ENCODE assay signal across 9 mouse cellular contexts in genomic region chr2:36103555-36104367, GRCm38 (mm10). TPM values are rescaled to one million over a fixed set of nuclear protein-coding genes. Genes with fewer than 3 reads are reported as not detected.
DNase-seq lines count a peak whose midpoint lies in the region; ATAC-seq and TF ChIP-seq lines count a peak whose summit lies in the region.
"Had no signal": no experiment of that assay in that cellular context is flagged by ENCODE, and none has a peak within 500 bp of the region (broad histone marks: within the 10 kb centered on the region; RNA-seq: fewer than 3 reads in every experiment).

No protein-coding gene starts in this region.

- no peak for ATAC-seq in liver, postnatal 0 days

- H3K4me3 ChIP-seq in layer of hippocampus, adult 2 months, result peak overlapping the region; percentile 19
- H3K4me3 ChIP-seq in liver, postnatal 0 days (ENCODE audit: low read depth, low read length), result peak overlapping the region; percentile 41

- TF ChIP-seq CTCF in layer of hippocampus, adult 2 months (conservative IDR thresholded peaks at IDR 0.05), result no peak
- no peak for TF ChIP-seq CTCF in liver, postnatal 0 days (IDR thresholded peaks at IDR 0.05; ENCODE audit: low read depth)

- no peaks in the 10 kb centered on the region for H3K9me3 ChIP-seq in liver, postnatal 0 days (ENCODE audit: low read length)

- H3K9ac ChIP-seq in liver, postnatal 0 days (replicated peaks), result no peak overlapping the region

- H3K27ac ChIP-seq in layer of hippocampus, adult 2 months, result no peak overlapping the region
- H3K27ac ChIP-seq in liver, postnatal 0 days (ENCODE audit: low read depth), result no peak overlapping the region
- H3K27ac ChIP-seq: macrophage had no signal

- H3K36me3 ChIP-seq in liver, postnatal 0 days (replicated peaks; ENCODE audit: insufficient read depth, low read length), result no peaks in the 10 kb centered on the region

- DNase-seq in layer of hippocampus, adult 2 months (ENCODE audit: low spot score in 2 of 2), result no peak
- DNase-seq in layer of hippocampus, adult 9-10 months (ENCODE audit: low spot score), result no peak
- peak; percentile 67 for DNase-seq in embryo, embryonic 10.5 days (ENCODE audit: low spot score)
- peak; percentile 32 for DNase-seq in heart, postnatal 4 days
- DNase-seq in liver, postnatal 0 days, result no peak
- peak; percentile 33 for DNase-seq in yolk sac, embryonic 10.5 days (ENCODE audit: low spot score)
- DNase-seq in layer of hippocampus, postnatal 25 days (ENCODE audit: extremely low spot score in 1 of 2, low spot score in 1 of 2), result no peak
- DNase-seq in c-Kit-positive CD71-positive TER-119-positive erythroid progenitor cells, embryonic 14.5 days (ENCODE audit: low spot score), result no peak

- peak overlapping the region; percentile 65 for H3K4me2 ChIP-seq in liver, postnatal 0 days (ENCODE audit: low read depth, low read length)

- 1% methylated on average over 38 of the region's 38 CpGs for WGBS in liver, postnatal 0 days (ENCODE audit: insufficient replicate concordance)

- no peak for TF ChIP-seq EP300 in liver, postnatal 0 days (IDR thresholded peaks at IDR 0.05; ENCODE audit: low read depth)

- peaks cover 97% of the 10 kb centered on the region for H3K27me3 ChIP-seq in liver, postnatal 0 days (ENCODE audit: insufficient read depth, low read length)

- peaks cover 15% of the 10 kb centered on the region for H3K4me1 ChIP-seq in liver, postnatal 0 days (ENCODE audit: insufficient read depth)

RNA-seq across cellular contexts. Expression of gene Lhx6, which starts 1.4 kb away (rescaled TPM):
- total RNA-seq in layer of hippocampus, adult 2 months (2021), result 10 to 100 TPM; 15.5 to 16.0 TPM
- 1 to 10 TPM; 6.7 to 8.6 TPM for total RNA-seq in heart, postnatal 4 days (2021)
- 1.2 and 1.3 TPM in 2 replicates for polyA plus RNA-seq in liver, postnatal 0 days (2015; fragmentation: Nextera tagmentation; extraction: Ambion mirVana)
- total RNA-seq in layer of hippocampus, postnatal 25 days (2021), result 10 to 100 TPM; 15.7 to 16.8 TPM
- polyA plus RNA-seq: macrophage had no signal

RNA-seq across cellular contexts. Expression of gene Mrrf, which starts 32.4 kb away (rescaled TPM):
- 10 to 100 TPM; 13.8 to 18.6 TPM for total RNA-seq in layer of hippocampus, adult 2 months (2021)
- total RNA-seq in heart, postnatal 4 days (2021), result 10 to 100 TPM; 37.3 to 39.1 TPM
- 11.1 and 14.6 TPM in 2 replicates for polyA plus RNA-seq in liver, postnatal 0 days (2015; fragmentation: Nextera tagmentation; extraction: Ambion mirVana)
- total RNA-seq in layer of hippocampus, postnatal 25 days (2021), result 10 to 100 TPM; 16.7 to 17.0 TPM

RNA-seq across cellular contexts. Expression of gene Rbm18, which starts 32.8 kb away (rescaled TPM):
- total RNA-seq in layer of hippocampus, adult 2 months (2021), result 10 to 100 TPM; 41.7 to 46.3 TPM
- 10 to 100 TPM; 41.4 to 42.7 TPM for total RNA-seq in heart, postnatal 4 days (2021)
- 13.8 and 14.9 TPM in 2 replicates for polyA plus RNA-seq in liver, postnatal 0 days (2015; fragmentation: Nextera tagmentation; extraction: Ambion mirVana)
- 10 to 100 TPM; 48.1 to 51.6 TPM for total RNA-seq in layer of hippocampus, postnatal 25 days (2021)

RNA-seq across cellular contexts. Expression of gene Morn5, which starts 54.5 kb away (rescaled TPM):
- total RNA-seq in layer of hippocampus, adult 2 months (2021), result 1 to 10 TPM; 1.4 to 1.7 TPM
- not detected for total RNA-seq in heart, postnatal 4 days (2021)
- not detected in 2 replicates for polyA plus RNA-seq in liver, postnatal 0 days (2015; fragmentation: Nextera tagmentation; extraction: Ambion mirVana)
- total RNA-seq in layer of hippocampus, postnatal 25 days (2021), result 1 to 10 TPM in 1 of 2 experiments, under 1 TPM in 1; 0.66 to 1.5 TPM
- polyA plus RNA-seq: macrophage had no signal

RNA-seq across cellular contexts. Expression of gene Ndufa8, which starts 54.6 kb away (rescaled TPM):
- 100 to 1,000 TPM; 175 to 180 TPM for total RNA-seq in layer of hippocampus, adult 2 months (2021)
- 100 to 1,000 TPM; 487 to 501 TPM for total RNA-seq in heart, postnatal 4 days (2021)
- 241 and 253 TPM in 2 replicates for polyA plus RNA-seq in liver, postnatal 0 days (2015; fragmentation: Nextera tagmentation; extraction: Ambion mirVana)
- total RNA-seq in layer of hippocampus, postnatal 25 days (2021), result 100 to 1,000 TPM; 184 to 222 TPM

Comparison
In these comparisons a context has a peak if more than half of its experiments do, and no peak if none do; other contexts are left out.
1. DNase-seq: peak in embryo, embryonic 10.5 days (single experiment), heart, postnatal 4 days (single experiment) and yolk sac, embryonic 10.5 days (single experiment); none in layer of hippocampus, adult 2 months (0 of 2), layer of hippocampus, adult 9-10 months (single experiment), liver, postnatal 0 days (single experiment), layer of hippocampus, postnatal 25 days (0 of 2) and c-Kit-positive CD71-positive TER-119-positive erythroid progenitor cells, embryonic 14.5 days (single experiment).